Mouse (Mus musculus): ENCODE measurements around the gene Eya2.
A peak's percentile ranks its signal among the peaks of the same experiment; 100 is the strongest.

Eya2 gene

DNA sequence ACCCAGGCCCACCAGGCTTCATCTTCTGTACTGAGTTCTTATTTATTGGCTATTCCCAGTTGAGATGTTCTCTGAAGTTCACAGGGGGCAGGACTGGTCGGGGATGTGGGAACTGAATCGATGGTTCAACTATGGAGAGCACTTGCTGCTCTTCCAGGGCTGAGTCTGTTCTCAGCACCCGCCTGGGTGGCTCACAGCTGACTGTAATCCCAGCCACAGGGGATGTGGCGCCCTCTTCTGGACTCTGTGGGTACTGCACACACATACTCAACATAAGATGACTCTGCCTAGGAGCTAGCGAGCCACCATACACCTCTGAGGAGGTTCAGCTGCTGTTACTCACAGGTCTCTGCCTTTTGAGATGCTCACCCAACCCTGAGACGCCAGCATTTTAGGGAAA, 121.9 kb downstream of the Eya2 start:
- no peak for DNase-seq (ENCODE audit: extremely low spot score, low spot score)

DNA sequence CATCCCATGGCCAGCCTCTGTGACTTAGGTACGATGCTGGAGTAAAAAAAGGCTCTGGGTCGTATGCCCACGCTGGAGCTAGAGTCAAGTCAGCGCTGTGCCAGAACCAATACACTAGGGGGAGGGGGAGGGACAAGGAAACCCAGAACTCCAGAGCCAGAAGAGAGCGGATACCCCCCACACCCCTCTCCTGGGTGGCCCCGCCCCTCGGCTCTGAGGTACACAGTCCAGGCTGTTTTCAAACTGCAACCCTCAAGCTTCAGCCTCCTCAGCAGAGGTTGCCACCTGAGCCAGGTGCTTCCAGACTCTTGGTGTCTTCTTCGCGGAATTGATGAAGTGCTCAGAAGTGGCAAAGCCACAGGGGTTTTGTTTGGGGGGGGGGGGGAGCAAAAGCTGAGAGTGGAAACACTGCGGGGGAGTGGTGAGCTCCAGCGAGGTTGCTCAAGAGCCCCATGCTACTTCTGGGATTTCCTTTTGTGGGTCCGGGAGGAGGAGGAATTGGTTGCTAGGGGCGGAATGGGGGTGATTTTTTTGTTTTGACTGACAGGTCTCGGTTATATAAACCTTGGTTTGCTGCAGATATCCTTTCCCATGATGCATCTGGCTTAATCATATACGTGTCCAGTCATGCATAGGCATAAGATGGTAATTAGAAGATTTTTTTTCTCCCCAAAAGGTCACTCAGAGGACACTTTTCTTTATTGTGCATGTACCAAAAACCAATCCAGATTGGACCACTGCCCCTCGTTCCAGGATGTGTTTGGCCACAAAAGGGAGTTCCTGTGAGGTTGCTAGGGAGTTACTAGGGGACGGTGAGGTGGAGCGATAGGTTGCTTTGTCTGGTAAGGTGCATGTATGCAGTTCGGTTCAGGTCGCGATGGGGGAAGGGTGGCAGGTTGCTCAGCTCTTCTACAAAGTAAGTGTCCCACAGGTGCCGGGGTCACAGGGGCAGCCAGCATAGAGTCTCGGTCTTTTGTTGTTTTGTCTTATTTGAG, 122.6 kb downstream of the Eya2 start:
- DNase-seq (ENCODE audit: extremely low spot score, low spot score): no peak

DNA sequence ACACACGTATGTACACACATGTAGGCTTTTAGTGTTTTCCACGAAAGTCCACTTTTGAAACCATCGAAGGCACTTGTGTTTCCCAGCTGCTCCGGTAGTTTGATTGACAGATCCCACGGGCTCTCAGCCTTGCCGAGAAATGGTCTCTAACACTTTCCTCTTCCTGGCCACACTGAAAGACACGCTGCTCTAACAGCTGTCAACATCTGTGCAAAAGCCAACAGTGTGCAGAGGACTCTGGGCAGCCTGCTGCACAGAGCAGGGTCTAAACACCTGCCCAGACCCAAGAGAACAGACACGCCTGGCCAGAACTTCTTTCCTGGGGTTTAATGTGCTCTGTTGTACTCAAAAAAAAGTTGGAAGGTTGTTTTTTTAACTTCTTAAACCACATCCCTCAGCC, 124.5 kb downstream of the Eya2 start:
- no peak for DNase-seq (ENCODE audit: extremely low spot score, low spot score)

DNA sequence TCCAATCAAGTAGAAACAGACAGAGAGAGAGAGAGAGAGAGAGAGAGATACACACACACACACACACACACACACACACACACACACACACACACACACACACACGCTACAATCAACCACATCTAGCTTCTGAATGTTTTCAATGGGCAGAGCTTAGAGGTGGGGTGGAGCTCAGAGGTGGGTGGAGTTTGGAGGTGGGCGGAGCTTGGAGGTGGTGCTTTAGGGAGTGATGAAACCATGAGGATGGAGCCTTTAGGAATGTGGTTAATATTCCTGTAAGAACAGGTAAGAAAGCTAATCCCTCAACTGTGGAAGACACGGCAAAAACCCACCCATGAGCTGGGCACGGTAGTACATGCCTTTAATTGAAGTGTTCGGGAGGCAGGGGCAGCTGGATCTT, 127.1 kb downstream of the Eya2 start:
- no peak for DNase-seq (ENCODE audit: extremely low spot score, low spot score)

DNA sequence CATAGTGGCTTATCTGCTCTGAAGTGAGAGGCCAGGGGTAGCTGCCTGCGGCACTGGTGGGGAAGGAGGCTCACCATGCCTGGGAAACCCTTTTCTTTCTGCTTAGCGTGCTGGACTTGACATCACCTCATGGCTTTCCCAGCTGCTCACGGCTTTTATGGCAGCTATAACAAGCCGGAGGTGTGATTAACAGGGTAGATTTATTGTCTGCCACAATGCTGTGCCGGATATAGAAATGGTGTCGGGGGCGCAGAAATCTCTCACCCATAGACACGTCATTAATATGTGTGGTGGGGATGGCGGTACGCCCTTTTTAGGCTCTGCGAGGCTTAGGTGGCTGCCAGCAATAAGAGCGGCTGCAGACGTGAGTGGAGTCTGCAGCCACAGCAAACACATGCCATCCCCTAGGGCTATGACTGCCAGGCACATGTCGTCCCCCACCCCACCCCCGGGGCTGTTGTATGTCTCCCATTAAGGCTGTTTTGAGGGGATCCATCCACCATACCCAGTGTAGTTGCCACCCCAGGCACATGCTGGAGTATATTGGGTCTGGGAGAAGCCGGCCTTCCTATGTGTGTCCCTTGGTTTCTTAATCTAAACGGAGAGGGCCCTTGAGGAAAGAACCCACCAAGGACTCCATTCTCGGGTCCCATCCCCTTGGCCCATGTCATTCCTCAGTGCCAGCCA, 137.9 kb downstream of the Eya2 start:
- no peak for DNase-seq (ENCODE audit: extremely low spot score, low spot score)

DNA sequence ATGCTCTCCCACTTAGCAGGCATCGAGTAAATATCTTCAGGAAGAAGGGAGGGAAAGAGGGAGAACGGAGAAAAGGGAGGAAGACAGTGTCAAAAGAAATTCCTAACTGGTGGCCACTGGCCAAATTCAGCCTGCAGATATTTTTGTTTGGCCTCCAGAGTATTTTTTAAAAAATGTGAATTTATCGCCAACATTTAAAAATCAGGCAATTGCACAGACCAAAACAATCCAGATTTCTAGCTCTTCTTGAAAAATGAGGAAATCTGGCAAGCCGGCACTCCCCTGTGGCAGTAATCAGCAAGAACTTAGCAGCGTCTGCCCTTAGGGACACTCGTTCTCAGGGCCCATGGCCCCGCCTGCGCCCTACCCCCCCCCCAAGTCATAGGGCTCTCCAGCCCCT, 138.9 kb downstream of the Eya2 start:
- DNase-seq (ENCODE audit: extremely low spot score, low spot score): no peak

DNA sequence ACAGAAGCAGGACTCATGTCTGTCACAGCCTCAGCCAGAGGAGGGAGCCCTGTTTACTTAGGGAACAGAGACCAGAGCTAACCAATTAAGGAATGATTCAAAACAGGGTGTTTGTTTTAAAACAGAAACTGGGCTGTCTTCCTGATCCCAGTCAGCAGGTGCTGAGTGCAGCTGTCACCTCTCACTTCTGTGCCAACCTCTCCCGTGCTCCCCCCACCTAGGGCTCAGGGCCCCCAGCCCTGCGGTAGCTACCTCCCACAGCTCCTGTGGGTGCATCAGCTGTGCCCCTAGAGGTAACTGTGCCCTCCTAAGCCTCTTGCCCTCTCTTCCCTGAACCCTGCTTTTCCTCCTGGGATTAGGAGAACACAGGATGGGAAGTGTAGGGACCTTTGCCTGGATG, 141.5 kb downstream of the Eya2 start:
- no peak for DNase-seq (ENCODE audit: extremely low spot score, low spot score)

DNA sequence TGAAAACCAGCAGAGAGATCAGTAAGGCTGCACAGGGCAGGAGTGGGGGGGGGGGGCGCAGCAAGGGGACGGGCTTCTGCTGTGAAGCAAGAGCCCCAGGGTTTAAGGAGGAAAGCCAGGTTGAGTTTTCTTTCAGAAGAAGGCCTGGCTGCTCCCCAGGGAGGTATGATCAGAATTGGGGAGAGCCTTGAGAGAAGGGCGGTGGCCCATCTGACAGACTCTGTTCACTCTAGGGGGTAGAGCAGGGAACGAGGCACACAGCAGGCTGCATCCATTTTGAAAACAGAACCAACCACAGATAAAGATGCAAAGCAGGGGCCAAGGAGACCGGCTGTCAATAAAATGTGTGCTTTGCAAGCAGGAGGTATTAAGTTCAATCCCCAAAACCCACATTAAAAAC, 145.5 kb downstream of the Eya2 start:
- DNase-seq (ENCODE audit: extremely low spot score, low spot score): no peak

DNA sequence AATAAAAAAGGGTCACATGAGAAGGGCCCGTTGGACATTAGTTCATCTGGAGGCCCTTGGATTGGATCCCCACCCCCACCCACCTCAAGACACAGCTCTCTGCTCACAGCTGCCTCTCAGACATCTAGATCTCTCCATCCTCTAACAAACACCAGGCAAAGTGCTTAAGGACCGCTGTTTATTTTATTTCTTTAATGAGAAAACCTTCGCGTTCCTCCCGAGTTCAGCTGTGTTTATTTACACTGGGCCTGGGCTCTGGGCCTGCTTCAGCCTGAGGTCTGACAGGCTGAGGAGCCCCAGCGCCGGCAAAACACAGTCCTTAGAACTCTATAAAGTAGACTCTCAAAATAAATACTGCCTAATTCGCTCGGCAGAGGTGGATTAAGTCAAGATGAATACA, 146.2 kb downstream of the Eya2 start:
- no peak for DNase-seq (ENCODE audit: extremely low spot score, low spot score)

DNA sequence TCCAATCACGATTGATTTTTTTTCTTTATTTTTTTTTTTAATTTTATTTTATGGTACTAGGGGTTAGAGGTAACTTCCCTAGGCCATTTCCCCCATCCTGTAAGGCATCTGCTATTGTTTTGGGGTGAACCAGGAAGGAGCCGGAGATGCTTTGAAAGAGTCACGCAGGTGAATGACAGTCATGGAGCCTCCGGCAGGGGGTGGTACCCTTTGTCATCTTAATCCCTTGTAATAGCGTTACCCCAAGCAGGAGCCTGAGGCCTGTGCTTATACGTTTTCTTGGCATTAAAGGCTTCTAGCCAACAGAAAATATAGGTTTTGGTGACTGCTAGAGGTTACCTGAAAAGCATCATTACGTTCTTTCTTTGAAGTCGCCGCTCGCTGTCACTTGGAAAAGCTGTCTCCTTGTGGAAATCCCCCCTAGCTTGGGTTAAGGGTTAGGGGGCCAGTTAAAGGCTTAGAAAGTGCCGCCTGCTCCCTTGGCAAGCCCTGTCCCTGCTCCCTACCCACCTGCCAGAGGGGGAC, 146.8 kb downstream of the Eya2 start:
- DNase-seq (ENCODE audit: extremely low spot score, low spot score): no peak

DNA sequence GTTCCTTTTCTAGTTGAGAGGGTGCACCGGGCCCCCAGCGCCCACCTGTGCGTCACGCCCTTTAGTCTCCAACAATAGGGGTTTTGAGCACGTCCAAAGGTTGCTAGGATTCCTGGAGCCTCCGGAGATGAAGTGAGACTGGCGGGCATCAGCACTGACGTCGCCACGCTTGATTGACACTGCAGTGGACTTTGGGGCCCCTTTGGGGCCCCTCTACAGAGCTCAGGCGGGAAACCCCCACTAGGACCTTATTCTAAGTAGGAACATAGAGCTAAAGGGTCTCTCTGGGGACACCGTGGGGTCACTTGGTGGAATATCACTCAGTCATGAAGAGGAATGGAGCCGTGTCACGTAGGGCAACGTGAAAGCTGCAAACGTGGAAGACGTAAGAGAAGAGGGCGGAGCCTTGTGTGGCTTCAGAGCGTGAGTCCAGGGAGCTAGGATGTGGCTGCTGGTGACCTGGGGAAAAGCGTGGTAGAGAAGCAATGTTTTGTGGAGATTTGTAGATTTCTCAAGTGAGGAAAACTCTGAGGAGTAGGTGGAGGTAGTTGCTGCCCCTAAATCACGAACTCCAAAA, 147.5 kb downstream of the Eya2 start:
- DNase-seq (ENCODE audit: extremely low spot score, low spot score): no peak

DNA sequence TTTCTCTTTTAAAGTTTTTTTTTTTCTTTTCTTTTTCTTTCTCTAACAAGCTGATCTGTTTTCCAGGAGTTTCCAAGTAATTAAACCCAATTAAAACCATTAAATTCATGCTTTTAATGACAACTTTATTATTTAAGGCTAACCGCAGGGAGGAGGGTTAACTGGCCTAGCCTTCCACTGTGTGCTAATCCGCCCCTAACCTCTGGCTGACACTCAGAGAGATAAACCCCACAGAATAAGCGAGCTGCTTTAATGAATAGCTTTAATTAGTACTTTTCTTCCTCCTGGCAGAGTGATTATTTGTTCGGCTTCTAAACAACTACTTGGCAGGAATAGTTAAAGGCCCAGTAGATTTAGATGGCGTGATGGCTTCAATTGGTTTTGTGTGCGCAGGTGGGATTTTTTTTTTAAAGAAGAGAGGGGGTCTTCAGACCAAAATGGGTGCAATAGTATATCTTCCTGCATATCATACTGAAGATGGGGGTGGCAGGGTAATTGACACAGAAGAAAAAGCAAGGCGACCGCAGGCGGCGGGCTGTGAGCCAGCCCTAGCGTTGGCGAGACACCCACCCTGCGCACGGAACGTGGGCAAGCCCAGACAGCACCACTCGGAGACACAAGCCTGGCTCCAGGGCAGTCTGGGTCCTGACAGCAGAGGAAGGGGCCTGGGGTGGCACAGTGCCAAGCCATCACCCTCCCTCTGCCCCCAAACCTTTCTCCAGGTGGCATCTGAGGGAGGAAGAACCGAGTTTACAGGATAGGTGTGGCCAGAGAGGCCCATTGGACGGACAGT, 150.7 kb downstream of the Eya2 start:
- no peak for DNase-seq (ENCODE audit: extremely low spot score, low spot score)

DNA sequence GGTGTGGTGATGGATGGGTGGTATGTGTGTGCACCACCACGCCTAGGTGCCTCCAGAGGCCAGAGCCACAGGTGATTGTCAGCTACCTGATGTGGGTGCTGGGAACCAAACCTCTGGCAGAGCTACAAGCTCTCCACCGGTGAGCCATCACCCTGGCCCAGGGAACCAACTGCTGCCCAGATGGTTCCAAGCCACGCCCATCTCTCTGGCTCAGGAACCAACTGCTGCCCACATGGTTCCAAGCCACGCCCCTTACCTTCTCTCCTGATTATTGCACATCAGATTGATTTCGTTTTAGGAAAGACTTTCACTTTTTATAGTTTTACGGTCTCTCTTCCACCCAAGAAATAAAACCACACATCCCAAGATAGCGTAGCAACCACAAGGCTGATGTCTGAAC, 153.1 kb downstream of the Eya2 start:
- DNase-seq (ENCODE audit: extremely low spot score, low spot score): no peak

DNA sequence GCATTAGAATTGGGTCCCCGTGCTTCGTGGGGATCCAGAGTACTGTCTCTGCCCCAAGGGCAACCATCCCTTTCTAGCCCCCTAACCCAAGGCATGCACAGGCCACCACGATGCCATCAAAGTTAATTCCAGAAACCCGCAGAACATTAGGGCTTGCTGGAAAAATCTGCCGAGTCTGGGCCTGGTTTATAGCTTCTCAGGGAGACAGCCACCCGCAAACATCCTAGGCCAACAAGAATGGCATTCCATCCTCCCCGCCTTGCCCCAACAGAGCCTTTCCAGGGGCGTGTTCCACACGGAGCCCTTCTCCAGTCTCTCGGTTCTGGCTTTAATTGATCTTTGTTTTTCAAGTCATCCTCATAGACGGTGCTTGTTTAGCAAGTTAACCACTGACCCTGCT, 153.6 kb downstream of the Eya2 start:
- no peak for DNase-seq (ENCODE audit: extremely low spot score, low spot score)

DNA sequence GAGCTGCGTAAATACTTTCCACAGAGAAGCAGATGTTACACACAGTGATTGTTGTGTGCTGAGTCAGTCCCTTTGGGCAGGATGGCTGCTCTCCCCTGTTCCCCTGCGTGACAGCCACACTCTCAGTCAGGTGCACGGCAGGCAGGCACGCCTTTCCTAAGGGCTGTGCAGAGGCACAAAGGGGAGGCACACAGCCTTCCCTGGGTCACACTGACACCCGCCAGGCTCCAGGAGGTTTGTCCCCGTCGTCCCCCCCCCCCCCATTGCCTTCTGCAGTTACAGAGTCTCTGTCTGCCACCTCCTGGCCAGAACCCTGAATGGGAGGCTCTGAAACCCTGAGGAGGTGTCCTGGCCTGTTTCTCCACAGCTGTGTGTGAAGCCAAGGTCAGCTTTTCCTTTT, 156.2 kb downstream of the Eya2 start:
- no peak for DNase-seq (ENCODE audit: extremely low spot score, low spot score)

DNA sequence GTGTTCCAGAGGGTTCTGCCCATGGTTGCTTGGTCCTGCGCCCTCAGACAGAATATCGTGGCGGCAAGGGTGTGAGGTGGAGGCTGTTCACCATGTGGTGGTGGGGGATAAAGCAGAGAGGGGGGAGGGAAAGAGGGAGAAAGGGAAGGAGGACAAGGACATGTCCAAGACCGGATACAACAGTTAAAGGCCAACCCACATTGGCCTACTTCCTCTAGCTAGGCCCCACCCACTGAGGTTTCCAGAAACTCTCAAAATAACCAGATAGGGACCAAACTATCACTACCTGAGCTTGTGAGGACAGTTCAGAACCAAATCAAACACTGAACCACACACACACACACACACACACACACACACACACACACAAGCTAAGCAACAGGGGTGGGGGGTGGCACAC, 157.9 kb downstream of the Eya2 start:
- no peak for DNase-seq (ENCODE audit: extremely low spot score, low spot score)

DNA sequence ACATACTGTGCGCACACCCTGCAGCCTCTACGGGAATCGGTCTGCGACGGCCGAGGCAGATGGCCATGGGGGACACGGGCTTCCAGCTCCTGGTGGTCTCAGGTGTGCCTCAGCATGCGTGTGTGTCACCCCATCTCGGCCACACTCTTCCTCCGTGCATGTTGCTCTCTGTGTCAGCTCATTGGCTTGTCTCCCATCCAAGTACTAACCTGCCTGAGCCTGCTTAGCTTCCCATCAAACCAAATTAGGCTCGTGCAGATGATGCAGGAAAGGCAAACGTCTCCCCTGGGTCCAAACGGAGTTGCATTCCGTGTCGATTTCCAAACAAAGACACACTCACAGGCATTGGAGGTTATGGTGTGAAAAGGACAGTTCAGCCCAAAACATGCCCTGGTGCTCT, 163.0 kb downstream of the Eya2 start:
- peak; percentile 33 for DNase-seq (ENCODE audit: extremely low spot score, low spot score)

DNA sequence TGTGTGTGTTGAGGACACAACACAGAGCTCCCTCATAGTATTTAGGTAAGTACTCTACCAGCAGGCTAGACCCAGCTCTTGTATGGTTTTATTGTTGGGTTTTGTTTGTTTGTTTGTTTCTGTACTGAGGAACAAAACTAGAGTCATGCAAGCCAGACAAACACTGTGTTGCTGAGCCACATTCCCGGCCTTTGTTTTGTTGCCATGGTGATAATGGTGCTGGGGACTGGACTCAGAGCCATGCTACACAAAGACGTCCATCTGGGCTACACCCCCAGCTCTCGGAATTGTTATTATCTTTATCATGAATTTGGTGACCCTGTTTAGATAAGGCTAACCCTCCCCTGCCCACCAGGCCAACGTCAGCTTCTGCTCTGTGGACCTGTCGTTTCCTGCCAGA, 163.7 kb downstream of the Eya2 start:
- DNase-seq (ENCODE audit: extremely low spot score, low spot score): peak; percentile 45

DNA sequence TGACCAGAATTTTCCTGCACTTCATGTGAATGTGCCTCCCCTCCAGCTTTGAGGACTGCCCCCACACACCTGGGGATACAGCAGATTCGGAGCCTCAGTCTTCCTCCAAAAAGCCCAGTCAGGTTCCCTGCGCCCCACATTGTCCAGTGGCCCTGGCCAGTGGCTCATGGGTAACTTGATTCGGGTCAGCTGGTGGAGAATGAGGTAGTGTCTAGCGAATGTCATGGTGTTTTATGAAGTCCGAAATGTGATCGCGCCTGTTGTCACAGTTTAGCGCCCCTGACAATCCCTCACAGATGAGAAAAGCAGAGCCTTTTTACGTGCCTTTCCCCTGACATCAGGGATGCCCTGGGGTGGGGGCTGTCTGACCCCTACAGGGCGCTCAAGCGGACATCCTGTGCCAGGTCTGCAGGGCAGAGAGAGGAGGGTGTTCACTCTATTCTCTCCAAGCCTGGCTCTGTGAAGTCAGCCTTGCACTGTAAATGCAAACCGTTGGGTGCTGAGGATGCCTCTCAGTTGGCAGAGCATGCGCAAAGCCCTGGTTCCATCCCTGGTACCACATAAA, 164.7 kb downstream of the Eya2 start:
- peak; percentile 31 for DNase-seq (ENCODE audit: extremely low spot score, low spot score)

DNA sequence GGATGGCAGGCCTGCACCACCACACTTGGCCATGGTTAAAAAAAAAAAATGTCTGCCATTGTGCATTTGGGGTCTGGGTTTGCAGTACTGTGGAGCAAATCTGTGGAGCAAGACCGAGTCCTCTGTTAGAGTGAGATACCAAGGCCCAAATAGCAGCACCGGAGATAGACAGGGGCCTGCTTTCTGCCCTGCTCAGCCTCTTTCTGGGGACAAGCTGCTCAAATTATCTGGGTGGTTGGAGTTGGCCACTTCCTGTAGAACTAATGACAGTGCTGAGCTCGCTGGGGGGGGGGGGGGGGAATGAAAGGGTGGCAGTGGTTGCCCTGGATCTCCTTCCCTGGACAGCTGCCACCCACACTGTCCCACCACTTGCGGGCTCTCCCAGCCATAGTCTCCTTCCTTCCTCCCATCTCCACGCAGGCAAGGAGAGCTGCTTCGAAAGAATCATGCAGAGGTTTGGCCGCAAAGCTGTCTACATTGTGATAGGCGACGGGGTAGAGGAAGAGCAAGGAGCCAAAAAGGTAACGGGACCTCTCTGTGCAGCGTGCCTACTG, 174.1 kb downstream of the Eya2 start:
- DNase-seq (ENCODE audit: extremely low spot score, low spot score): no peak

All from neural tube, embryonic 10.5 days (tissue).